Mouse (Mus musculus): ENCODE measurements around the gene Rbfox2. TPM values are rescaled to one million over a fixed set of nuclear protein-coding genes. Genes with fewer than 3 reads are reported as not detected.

Gene Rbfox2
- polyA plus RNA-seq, 1 experiment, result 177 TPM

DNA sequence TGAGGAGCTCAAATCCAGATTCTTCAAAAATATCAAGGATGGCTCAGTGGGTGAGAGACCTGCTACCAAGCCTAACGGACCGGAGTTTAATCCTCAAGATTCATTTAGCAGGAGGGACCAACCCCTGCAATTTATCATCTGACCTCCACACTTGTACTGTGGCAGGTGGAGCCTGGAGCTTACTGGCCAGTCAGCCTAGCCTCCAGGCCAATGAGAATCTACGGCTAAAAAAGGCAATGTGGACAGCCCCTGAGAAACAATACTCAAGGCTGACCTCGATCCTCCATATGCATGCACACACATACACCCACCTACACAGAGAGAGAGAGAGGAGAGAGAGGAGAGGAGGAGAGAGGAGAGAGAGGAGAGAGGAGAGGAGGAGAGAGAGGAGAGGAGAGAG, 41.5 kb downstream of the Rbfox2 start:
- Histone ChIP-seq H3K27ac (ENCODE audit: insufficient read depth, low read length) (peak overlapping the region; percentile 23; the same call in 1 of the 2 replicates), H3K27me3 (ENCODE audit: control insufficient read depth, insufficient read depth, low read length) (no peaks in the 10 kb centered on the region), H3K4me3 (replicated peaks; ENCODE audit: insufficient read depth, low read depth, low read length) (no peak overlapping the region), H3K4me1 (ENCODE audit: control insufficient read depth, insufficient read depth, low read length) (peaks cover 9% of the 10 kb centered on the region)
- no peak for TF ChIP-seq POLR2A (IDR thresholded peaks at IDR 0.05; ENCODE audit: borderline replicate concordance, insufficient read depth, low read length)
- no peak for TF ChIP-seq CTCF (IDR thresholded peaks at IDR 0.05; ENCODE audit: borderline replicate concordance, insufficient read depth, low read depth, low read length)
- DNase-seq, result no peak
- 24% methylated on average over 4 of the region's 4 CpGs for WGBS

DNA sequence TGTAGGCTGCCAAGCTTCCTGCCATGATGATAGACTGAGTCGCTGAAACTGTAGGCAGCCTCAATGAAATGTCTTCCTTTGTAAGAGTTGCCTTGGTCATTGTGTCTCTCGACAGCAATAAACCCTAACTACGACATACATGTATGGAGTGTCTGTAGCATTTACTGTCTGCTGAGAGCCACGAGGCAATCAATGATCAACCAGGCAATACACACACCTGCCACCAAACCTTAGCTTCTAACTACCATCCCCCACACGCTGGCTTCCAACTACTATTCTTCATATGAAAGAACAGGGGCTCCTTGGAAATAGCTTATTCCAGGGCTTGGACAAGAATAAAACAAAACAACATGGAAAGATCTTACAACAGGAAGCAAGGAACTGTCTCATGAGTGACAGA, 42.5 kb downstream of the Rbfox2 start:
- peaks cover 9% of the 10 kb centered on the region for H3K4me1 ChIP-seq (ENCODE audit: control insufficient read depth, insufficient read depth, low read length)
- H3K27me3 ChIP-seq (ENCODE audit: control insufficient read depth, insufficient read depth, low read length), result no peaks in the 10 kb centered on the region
- no peak overlapping the region for H3K27ac ChIP-seq (ENCODE audit: insufficient read depth, low read length)
- TF ChIP-seq CTCF (IDR thresholded peaks at IDR 0.05; ENCODE audit: borderline replicate concordance, insufficient read depth, low read depth, low read length) (no peak), POLR2A (IDR thresholded peaks at IDR 0.05; ENCODE audit: borderline replicate concordance, insufficient read depth, low read length) (no peak)
- H3K4me3 ChIP-seq (replicated peaks; ENCODE audit: insufficient read depth, low read depth, low read length), result no peak overlapping the region
- 87% methylated on average over 5 of the region's 5 CpGs for WGBS
- DNase-seq, result no peak

DNA sequence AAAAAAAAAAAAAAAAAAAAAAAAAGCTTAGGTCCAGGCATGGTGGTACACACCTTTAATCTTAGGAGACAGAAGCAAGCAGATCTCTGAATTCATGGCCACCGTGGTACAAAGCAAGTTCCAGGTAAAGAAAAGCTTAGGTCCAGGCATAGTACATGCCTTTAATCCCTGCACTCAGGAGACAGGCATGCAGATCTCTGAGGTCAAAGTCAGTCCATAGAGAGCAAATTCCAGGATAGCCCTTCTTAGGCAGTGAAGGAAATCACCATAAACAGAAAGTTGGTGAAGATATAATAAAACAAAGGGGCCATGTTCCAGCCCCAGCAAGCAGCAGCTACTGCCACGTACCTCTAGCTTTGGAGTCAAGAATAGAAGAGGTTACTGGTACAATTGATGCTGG, 44.0 kb downstream of the Rbfox2 start:
- H3K4me3 ChIP-seq (replicated peaks; ENCODE audit: insufficient read depth, low read depth, low read length), result no peak overlapping the region
- peaks cover 11% of the 10 kb centered on the region for H3K4me1 ChIP-seq (ENCODE audit: control insufficient read depth, insufficient read depth, low read length)
- DNase-seq, result no peak
- WGBS, result 93% methylated on average over 2 of the region's 2 CpGs
- no peak for TF ChIP-seq CTCF (IDR thresholded peaks at IDR 0.05; ENCODE audit: borderline replicate concordance, insufficient read depth, low read depth, low read length)
- no peak for TF ChIP-seq POLR2A (IDR thresholded peaks at IDR 0.05; ENCODE audit: borderline replicate concordance, insufficient read depth, low read length)
- H3K27ac ChIP-seq (ENCODE audit: insufficient read depth, low read length), result no peak overlapping the region
- H3K27me3 ChIP-seq (ENCODE audit: control insufficient read depth, insufficient read depth, low read length), result no peaks in the 10 kb centered on the region

DNA sequence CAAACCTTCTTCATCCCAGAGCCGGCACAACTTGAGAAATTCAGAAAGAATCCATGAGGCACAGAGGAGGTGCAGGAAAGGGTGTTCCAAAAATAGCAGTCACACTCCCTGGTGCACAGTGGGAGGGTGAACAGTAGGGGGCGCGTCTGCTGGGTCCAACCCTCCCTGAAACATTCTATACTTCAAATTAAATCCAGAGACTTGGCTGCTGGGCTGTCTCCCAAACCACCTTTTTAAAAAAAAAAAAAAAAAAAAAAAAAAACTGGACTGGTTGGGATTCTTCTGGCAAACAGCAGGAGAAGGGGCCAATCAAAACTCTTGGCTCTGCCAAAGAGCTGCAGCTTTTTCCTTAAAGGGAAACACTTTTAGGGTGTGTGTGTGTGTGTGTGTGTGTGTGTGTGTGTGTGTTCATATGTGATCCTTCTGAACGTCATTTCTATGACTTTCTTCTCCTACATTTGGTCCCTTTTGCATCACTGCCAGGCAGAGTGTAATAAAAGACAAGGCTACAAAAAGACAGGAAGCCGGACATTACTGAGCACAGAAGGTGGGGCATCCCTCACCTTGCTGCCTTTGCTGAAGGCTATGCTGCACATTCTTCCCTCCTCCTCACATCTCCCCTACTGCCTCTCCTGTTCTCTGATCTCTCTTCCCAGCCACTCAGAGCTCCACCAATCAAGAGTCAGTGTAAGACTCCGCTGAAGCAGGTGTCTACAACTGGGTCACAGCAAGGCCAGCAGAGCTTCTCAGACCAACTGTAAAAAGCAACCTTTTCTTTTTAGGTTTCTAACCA, 49.2 kb downstream of the Rbfox2 start:
- H3K4me1 ChIP-seq (ENCODE audit: control insufficient read depth, insufficient read depth, low read length), result peaks cover 20% of the 10 kb centered on the region; the same call in 1 of the 2 replicates
- no peaks in the 10 kb centered on the region for H3K27me3 ChIP-seq (ENCODE audit: control insufficient read depth, insufficient read depth, low read length)
- WGBS, result 6% methylated on average over 6 of the region's 6 CpGs
- peak overlapping the region; percentile 14; the same call in 1 of the 2 replicates for H3K27ac ChIP-seq (ENCODE audit: insufficient read depth, low read length)
- no peak overlapping the region for H3K4me3 ChIP-seq (replicated peaks; ENCODE audit: insufficient read depth, low read depth, low read length)
- TF ChIP-seq CTCF (IDR thresholded peaks at IDR 0.05; ENCODE audit: borderline replicate concordance, insufficient read depth, low read depth, low read length), result peak; percentile 48; the same call in 1 of the 2 replicates
- TF ChIP-seq POLR2A (IDR thresholded peaks at IDR 0.05; ENCODE audit: borderline replicate concordance, insufficient read depth, low read length), result no peak
- DNase-seq, result peak; percentile 75 to 78

DNA sequence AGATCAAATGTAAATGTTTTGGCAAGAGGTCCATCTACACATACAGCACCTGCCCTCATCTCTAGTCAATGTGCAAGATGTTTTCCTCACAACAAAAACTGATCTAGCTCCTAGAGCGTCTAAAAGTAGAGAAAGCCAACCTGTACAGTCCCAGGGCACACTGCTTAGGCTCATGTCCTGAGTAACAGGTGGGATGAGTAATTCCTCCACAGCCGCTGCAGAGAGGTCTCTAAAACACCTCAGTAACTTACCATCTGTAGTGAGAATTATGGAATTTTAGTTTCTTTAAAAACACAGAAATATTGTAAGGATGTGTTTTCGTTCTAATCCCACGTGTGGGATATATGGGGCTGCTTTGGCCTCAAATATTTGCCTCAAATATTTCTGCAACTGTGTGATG, 50.0 kb downstream of the Rbfox2 start:
- no peak for DNase-seq
- TF ChIP-seq CTCF (IDR thresholded peaks at IDR 0.05; ENCODE audit: borderline replicate concordance, insufficient read depth, low read depth, low read length), result no peak
- no peak for TF ChIP-seq POLR2A (IDR thresholded peaks at IDR 0.05; ENCODE audit: borderline replicate concordance, insufficient read depth, low read length)
- 65% methylated on average over 4 of the region's 4 CpGs for WGBS
- H3K27me3 ChIP-seq (ENCODE audit: control insufficient read depth, insufficient read depth, low read length), result no peaks in the 10 kb centered on the region
- no peak overlapping the region for H3K4me3 ChIP-seq (replicated peaks; ENCODE audit: insufficient read depth, low read depth, low read length)
- H3K27ac ChIP-seq (ENCODE audit: insufficient read depth, low read length), result no peak overlapping the region
- H3K4me1 ChIP-seq (ENCODE audit: control insufficient read depth, insufficient read depth, low read length), result peaks cover 20% of the 10 kb centered on the region

DNA sequence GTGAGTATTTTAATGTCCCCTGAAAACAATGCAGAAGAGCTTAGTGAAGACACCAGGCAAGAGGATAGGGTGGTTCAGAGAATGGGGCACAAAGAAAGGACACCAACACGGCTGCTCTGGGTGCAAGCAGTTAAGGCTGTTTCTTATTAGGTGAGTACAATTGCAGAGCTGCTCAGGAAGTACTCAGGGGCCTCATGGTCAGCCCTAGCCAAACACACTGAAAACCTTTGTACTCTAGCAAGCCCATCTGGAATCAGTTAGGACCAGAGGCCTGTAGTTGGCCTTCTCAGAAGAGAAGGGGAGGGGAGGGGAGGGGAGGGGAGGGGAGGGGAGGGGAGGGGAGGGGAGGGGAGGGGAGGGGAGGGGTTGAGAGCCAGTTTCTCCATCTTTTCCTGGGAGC, 52.2 kb downstream of the Rbfox2 start:
- WGBS, result 51% methylated on average over 1 of the region's 1 CpGs
- Histone ChIP-seq H3K4me1 (ENCODE audit: control insufficient read depth, insufficient read depth, low read length) (peaks cover 25% of the 10 kb centered on the region), H3K4me3 (replicated peaks; ENCODE audit: insufficient read depth, low read depth, low read length) (no peak overlapping the region), H3K27me3 (ENCODE audit: control insufficient read depth, insufficient read depth, low read length) (no peaks in the 10 kb centered on the region), H3K27ac (ENCODE audit: insufficient read depth, low read length) (no peak overlapping the region; the same call in 1 of the 2 replicates)
- TF ChIP-seq CTCF (IDR thresholded peaks at IDR 0.05; ENCODE audit: borderline replicate concordance, insufficient read depth, low read depth, low read length) (no peak), POLR2A (IDR thresholded peaks at IDR 0.05; ENCODE audit: borderline replicate concordance, insufficient read depth, low read length) (no peak)
- no peak for DNase-seq

DNA sequence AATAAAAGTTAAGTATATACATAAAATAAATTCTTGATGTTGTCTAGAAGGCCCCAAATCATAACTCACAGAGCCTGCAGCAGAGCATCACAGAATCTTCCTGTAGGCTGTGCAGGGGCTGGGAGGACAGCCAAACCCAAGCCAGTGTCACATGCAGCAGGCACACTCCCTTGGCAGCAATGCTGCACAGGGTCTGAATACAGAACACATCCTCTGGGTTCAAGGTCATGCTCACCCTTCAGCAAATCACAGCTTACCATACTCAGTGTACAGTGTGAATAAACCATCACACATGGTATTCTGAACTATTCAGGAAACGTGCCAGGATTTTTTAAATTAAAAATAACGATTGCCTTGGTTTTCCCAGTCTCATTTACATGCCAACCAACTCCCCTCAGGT, 52.7 kb downstream of the Rbfox2 start:
- TF ChIP-seq CTCF (IDR thresholded peaks at IDR 0.05; ENCODE audit: borderline replicate concordance, insufficient read depth, low read depth, low read length) (no peak), POLR2A (IDR thresholded peaks at IDR 0.05; ENCODE audit: borderline replicate concordance, insufficient read depth, low read length) (no peak)
- Histone ChIP-seq H3K4me3 (replicated peaks; ENCODE audit: insufficient read depth, low read depth, low read length) (no peak overlapping the region), H3K4me1 (ENCODE audit: control insufficient read depth, insufficient read depth, low read length) (peaks cover 27% of the 10 kb centered on the region), H3K27me3 (ENCODE audit: control insufficient read depth, insufficient read depth, low read length) (no peaks in the 10 kb centered on the region), H3K27ac (ENCODE audit: insufficient read depth, low read length) (no peak overlapping the region)
- DNase-seq, result peak; percentile 54 to 63
- 19% methylated on average over 2 of the region's 2 CpGs for WGBS

DNA sequence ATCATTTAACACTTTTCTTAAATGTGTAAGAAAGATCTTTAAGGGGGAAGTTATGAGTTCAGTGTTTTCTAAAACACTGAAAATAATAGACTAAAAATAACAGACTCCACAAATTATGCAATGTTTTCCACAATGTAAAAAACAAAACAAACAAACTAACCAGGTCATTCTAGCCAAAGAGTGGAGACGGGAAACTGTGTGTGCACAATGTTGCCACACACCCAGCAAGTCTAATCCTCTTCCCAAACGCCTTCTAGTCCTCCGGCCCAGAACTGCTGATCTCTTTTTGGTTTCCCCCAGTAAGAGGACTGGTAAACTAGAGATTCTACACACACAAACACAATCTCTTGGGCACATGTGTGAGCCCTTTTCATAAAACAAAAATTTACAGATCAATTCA, 55.1 kb downstream of the Rbfox2 start:
- H3K27ac ChIP-seq (ENCODE audit: insufficient read depth, low read length), result no peak overlapping the region
- peaks cover 30% of the 10 kb centered on the region for H3K4me1 ChIP-seq (ENCODE audit: control insufficient read depth, insufficient read depth, low read length)
- WGBS, result 79% methylated on average over 3 of the region's 3 CpGs
- H3K4me3 ChIP-seq (replicated peaks; ENCODE audit: insufficient read depth, low read depth, low read length), result no peak overlapping the region
- H3K27me3 ChIP-seq (ENCODE audit: control insufficient read depth, insufficient read depth, low read length), result no peaks in the 10 kb centered on the region
- DNase-seq, result no peak
- TF ChIP-seq CTCF (IDR thresholded peaks at IDR 0.05; ENCODE audit: borderline replicate concordance, insufficient read depth, low read depth, low read length) (no peak), POLR2A (IDR thresholded peaks at IDR 0.05; ENCODE audit: borderline replicate concordance, insufficient read depth, low read length) (no peak)

All from cerebellum, adult 2 months (tissue).